Mouse (Mus musculus): Measurements from ENCODE around the gene Ttc23. TPM values are rescaled to one million over a fixed set of nuclear protein-coding genes. Genes with fewer than 3 reads are reported as not detected.

The Ttc23 gene
- polyA plus RNA-seq, 1 experiment: 1.2 TPM

DNA sequence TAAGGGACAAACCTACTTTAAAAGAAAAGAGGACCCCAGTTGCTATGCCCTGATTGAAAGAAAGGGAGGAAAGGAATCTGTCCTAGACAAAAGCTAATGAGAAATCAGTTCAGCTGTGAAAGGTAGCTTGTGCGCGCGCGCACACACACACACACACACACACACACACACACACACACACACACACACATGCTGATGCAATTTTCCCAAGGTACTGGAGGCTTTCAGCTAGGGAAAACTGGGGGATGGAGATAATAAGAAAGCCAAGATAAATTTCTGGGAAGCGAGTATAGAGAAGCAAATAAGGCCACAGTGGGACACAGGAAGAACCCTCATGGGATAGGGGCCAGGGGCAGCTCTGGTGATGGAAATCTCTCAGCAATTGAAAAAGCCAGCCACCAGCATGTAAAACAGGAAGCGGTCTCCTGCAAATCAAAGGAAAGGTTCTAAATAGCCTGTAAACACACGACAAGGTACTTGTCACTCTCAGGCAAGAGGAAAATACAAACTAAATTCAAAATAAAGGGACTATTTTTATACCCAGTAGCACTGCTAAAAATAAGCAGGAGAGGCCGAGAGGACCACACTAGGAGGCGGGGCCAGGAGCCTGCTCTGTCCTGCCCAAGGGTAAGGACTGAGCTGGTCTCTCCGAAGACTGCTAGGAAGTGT, 33.3 kb upstream of the Ttc23 start:
- no peaks in the 10 kb centered on the region for H3K4me1 ChIP-seq (ENCODE audit: control insufficient read depth, insufficient read depth, insufficient read length)
- no peak overlapping the region for H3K27ac ChIP-seq (ENCODE audit: insufficient read depth, low read length)
- no peak for TF ChIP-seq POLR2A (IDR thresholded peaks at IDR 0.05; ENCODE audit: low read depth, low read length)
- no peak for TF ChIP-seq CTCF (IDR thresholded peaks at IDR 0.05; ENCODE audit: extremely low read depth, insufficient read depth, insufficient read length, insufficient replicate concordance)

DNA sequence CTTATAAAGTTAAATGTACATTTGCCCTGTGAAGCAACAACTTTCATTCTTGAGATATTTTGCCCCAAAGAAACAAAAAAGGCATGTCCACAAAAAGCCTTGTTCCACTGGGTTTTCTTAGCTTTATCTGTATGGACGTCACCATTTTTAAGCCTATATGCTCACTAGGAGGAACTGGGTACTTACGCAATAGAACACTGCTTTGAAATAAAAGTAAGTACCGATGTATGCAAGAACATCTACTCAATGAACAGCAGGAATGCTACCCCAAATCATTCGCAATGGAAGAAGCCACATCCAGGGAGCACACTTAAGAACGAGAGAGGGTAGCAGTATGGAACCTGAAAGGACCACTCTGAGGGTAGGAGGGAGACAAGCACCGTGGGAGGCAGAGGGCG, 32.7 kb upstream of the Ttc23 start:
- DNase-seq (ENCODE audit: low read depth in 1 of 2, low spot score in 2 of 2): no peak
- TF ChIP-seq CTCF (IDR thresholded peaks at IDR 0.05; ENCODE audit: extremely low read depth, insufficient read depth, insufficient read length, insufficient replicate concordance) (no peak), POLR2A (IDR thresholded peaks at IDR 0.05; ENCODE audit: low read depth, low read length) (no peak)
- Histone ChIP-seq H3K4me3 (ENCODE audit: extremely low read depth, insufficient read depth, insufficient read length) (no peak overlapping the region), H3K36me3 (ENCODE audit: control insufficient read depth, insufficient read depth, low read length) (no peaks in the 10 kb centered on the region; the same call in 1 of the 2 replicates), H3K27ac (ENCODE audit: insufficient read depth, low read length) (no peak overlapping the region), H3K27me3 (ENCODE audit: control insufficient read depth, insufficient read depth, low read length) (no peaks in the 10 kb centered on the region), H3K4me1 (ENCODE audit: control insufficient read depth, insufficient read depth, insufficient read length) (no peaks in the 10 kb centered on the region)
- WGBS: 85% methylated on average over 7 of the region's 7 CpGs

More for the DNA sequence above, 33.3 kb upstream of the Ttc23 start:
- WGBS: 79% methylated on average over 10 of the region's 10 CpGs
- no peak for DNase-seq (ENCODE audit: low read depth in 1 of 2, low spot score in 2 of 2)
- H3K4me3 ChIP-seq (ENCODE audit: extremely low read depth, insufficient read depth, insufficient read length): no peak overlapping the region
- no peaks in the 10 kb centered on the region; the same call in 1 of the 2 replicates for H3K36me3 ChIP-seq (ENCODE audit: control insufficient read depth, insufficient read depth, low read length)
- no peaks in the 10 kb centered on the region for H3K27me3 ChIP-seq (ENCODE audit: control insufficient read depth, insufficient read depth, low read length)

DNA sequence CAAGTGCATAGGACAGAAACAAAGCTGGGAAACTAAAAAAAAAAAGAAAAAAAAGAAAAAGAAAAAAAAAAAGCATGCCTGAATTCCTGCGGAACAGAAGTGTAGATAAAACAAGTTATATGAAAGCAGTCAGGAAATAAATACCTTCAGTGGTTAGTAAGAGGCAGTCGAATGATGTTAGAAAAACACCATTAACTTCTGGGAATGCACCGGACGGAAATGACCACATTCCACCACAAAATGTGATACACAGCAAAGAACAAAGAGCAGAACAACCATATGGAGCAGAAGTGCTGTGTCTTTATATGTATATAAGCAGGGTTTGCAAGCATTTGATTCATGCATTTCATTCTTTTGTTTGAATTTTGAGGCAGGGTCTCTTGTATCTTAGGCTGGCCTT, 30.3 kb upstream of the Ttc23 start:
- 79% methylated on average over 4 of the region's 4 CpGs for WGBS
- no peaks in the 10 kb centered on the region; the same call in 1 of the 2 replicates for H3K36me3 ChIP-seq (ENCODE audit: control insufficient read depth, insufficient read depth, low read length)
- H3K4me1 ChIP-seq (ENCODE audit: control insufficient read depth, insufficient read depth, insufficient read length): no peaks in the 10 kb centered on the region
- H3K27ac ChIP-seq (ENCODE audit: insufficient read depth, low read length): no peak overlapping the region
- DNase-seq (ENCODE audit: low read depth in 1 of 2, low spot score in 2 of 2): no peak
- no peak overlapping the region for H3K4me3 ChIP-seq (ENCODE audit: extremely low read depth, insufficient read depth, insufficient read length)
- H3K27me3 ChIP-seq (ENCODE audit: control insufficient read depth, insufficient read depth, low read length): no peaks in the 10 kb centered on the region
- TF ChIP-seq POLR2A (IDR thresholded peaks at IDR 0.05; ENCODE audit: low read depth, low read length) (no peak), CTCF (IDR thresholded peaks at IDR 0.05; ENCODE audit: extremely low read depth, insufficient read depth, insufficient read length, insufficient replicate concordance) (no peak)

DNA sequence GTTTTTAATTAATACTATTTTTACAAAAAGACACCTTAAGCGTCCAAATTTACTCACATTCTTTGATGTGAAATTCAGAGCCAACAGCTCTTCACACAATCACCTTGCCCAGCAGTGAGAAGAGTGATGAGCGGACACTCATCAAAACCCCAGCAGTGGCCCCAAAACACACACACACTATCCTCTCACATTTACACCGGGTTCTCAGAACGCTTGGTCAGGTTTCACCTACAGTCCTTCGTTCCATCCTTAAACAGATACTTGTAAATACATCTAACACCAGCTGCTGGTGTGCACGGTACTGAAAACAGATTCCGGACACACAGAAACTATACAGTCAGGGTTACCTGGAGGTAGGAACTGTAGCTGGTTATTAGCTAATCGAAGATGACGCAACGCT, 29.6 kb upstream of the Ttc23 start:
- TF ChIP-seq CTCF (IDR thresholded peaks at IDR 0.05; ENCODE audit: extremely low read depth, insufficient read depth, insufficient read length, insufficient replicate concordance): no peak
- TF ChIP-seq POLR2A (IDR thresholded peaks at IDR 0.05; ENCODE audit: low read depth, low read length): no peak
- Histone ChIP-seq H3K27ac (ENCODE audit: insufficient read depth, low read length) (no peak overlapping the region), H3K36me3 (ENCODE audit: control insufficient read depth, insufficient read depth, low read length) (no peaks in the 10 kb centered on the region; the same call in 1 of the 2 replicates), H3K27me3 (ENCODE audit: control insufficient read depth, insufficient read depth, low read length) (no peaks in the 10 kb centered on the region), H3K4me1 (ENCODE audit: control insufficient read depth, insufficient read depth, insufficient read length) (no peaks in the 10 kb centered on the region), H3K4me3 (ENCODE audit: extremely low read depth, insufficient read depth, insufficient read length) (no peak overlapping the region)
- 94% methylated on average over 10 of the region's 10 CpGs for WGBS
- no peak for DNase-seq (ENCODE audit: low read depth in 1 of 2, low spot score in 2 of 2)

DNA sequence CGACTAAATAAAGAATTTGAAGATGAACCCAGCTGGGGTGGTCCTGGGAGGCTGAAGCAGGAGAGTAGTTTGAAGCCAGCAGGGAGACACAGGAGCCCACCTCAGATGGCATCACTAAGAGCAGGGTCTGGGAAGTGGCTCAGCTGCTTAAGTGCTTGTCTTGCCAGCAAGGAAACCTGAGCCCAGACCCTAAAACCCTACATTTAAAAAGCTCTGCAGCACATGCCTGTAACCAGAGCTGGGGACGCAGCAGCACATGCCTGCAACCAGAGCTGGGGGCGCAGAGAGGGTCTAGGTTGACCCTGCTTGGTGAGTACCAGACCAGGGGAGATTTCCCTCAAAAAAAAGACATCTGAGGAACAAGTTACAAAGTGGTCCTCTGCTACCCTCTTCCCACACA, 28.9 kb upstream of the Ttc23 start:
- Histone ChIP-seq H3K27me3 (ENCODE audit: control insufficient read depth, insufficient read depth, low read length) (no peaks in the 10 kb centered on the region), H3K4me3 (ENCODE audit: extremely low read depth, insufficient read depth, insufficient read length) (no peak overlapping the region), H3K36me3 (ENCODE audit: control insufficient read depth, insufficient read depth, low read length) (no peaks in the 10 kb centered on the region; the same call in 1 of the 2 replicates), H3K4me1 (ENCODE audit: control insufficient read depth, insufficient read depth, insufficient read length) (no peaks in the 10 kb centered on the region), H3K27ac (ENCODE audit: insufficient read depth, low read length) (no peak overlapping the region)
- 97% methylated on average over 3 of the region's 3 CpGs for WGBS
- DNase-seq (ENCODE audit: low read depth in 1 of 2, low spot score in 2 of 2): no peak
- TF ChIP-seq CTCF (IDR thresholded peaks at IDR 0.05; ENCODE audit: extremely low read depth, insufficient read depth, insufficient read length, insufficient replicate concordance) (no peak), POLR2A (IDR thresholded peaks at IDR 0.05; ENCODE audit: low read depth, low read length) (no peak)

DNA sequence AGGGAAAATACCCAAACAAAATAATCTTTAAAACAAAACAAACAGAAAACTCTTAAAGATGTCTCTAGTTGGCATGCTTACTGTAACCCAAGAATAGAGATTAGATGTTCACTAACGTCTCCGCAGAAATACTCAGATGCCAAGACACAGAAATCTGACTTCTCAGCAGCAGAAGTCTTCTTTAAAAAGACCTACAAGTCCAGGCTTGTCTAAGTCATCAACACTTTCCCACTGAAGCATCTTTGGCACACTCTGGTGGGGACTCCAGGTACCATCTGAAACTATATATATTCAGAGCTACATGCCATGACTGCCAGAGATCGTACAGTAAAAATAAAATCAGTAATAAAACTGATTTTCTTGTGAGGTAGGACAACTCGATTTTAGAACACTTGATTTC, 27.4 kb upstream of the Ttc23 start:
- Histone ChIP-seq H3K4me1 (ENCODE audit: control insufficient read depth, insufficient read depth, insufficient read length) (no peaks in the 10 kb centered on the region), H3K36me3 (ENCODE audit: control insufficient read depth, insufficient read depth, low read length) (no peaks in the 10 kb centered on the region; the same call in 1 of the 2 replicates), H3K27ac (ENCODE audit: insufficient read depth, low read length) (no peak overlapping the region), H3K27me3 (ENCODE audit: control insufficient read depth, insufficient read depth, low read length) (no peaks in the 10 kb centered on the region), H3K4me3 (ENCODE audit: extremely low read depth, insufficient read depth, insufficient read length) (no peak overlapping the region)
- 91% methylated on average over 4 of the region's 4 CpGs for WGBS
- DNase-seq (ENCODE audit: low read depth in 1 of 2, low spot score in 2 of 2): no peak
- TF ChIP-seq POLR2A (IDR thresholded peaks at IDR 0.05; ENCODE audit: low read depth, low read length): no peak

- Histone ChIP-seq H3K36me3 (ENCODE audit: control insufficient read depth, insufficient read depth, low read length) (no peaks in the 10 kb centered on the region), H3K27ac (ENCODE audit: insufficient read depth, low read length) (no peak overlapping the region), H3K4me1 (ENCODE audit: control insufficient read depth, insufficient read depth, insufficient read length) (no peaks in the 10 kb centered on the region), H3K4me3 (ENCODE audit: extremely low read depth, insufficient read depth, insufficient read length) (no peak overlapping the region), H3K27me3 (ENCODE audit: control insufficient read depth, insufficient read depth, low read length) (no peaks in the 10 kb centered on the region)
- no peak for DNase-seq (ENCODE audit: low read depth in 1 of 2, low spot score in 2 of 2)
- TF ChIP-seq CTCF (IDR thresholded peaks at IDR 0.05; ENCODE audit: extremely low read depth, insufficient read depth, insufficient read length, insufficient replicate concordance) (no peak), POLR2A (IDR thresholded peaks at IDR 0.05; ENCODE audit: low read depth, low read length) (no peak)
- WGBS: 88% methylated on average over 3 of the region's 3 CpGs
Observed at GRCm38 (mm10) chr7:67622151-67622550, 25.1 kb upstream of the Ttc23 start.

Data from spleen, adult 2 months (tissue).